Mouse (Mus musculus) intestine, postnatal 0 days (tissue): ENCODE measurements around the gene Gcnt4. TPM values are rescaled to one million over a fixed set of nuclear protein-coding genes. Genes with fewer than 3 reads are reported as not detected.
"Not testable (repeated sequence)": the region's sequence is repeated elsewhere in the genome, so short reads cannot be mapped to it uniquely, and the experiment has no call there.

Experiments
- ATAC-seq: fragments of 200-750 bp; cut with Nextera tagmentation; 2 replicates; pipeline ENCODE4 v1.8.0; 2017; ENCODE audit warnings: mild to moderate bottlenecking, moderate TSS enrichment, moderate library complexity
- H3K27ac ChIP-seq: fragments of 300-500 bp; sonication (generic); 2 replicates; pipeline ENCODE4 v1.5.1; 2014; ENCODE audit warnings: mild to moderate bottlenecking, low read depth, low read length, moderate library complexity
- H3K27me3 ChIP-seq: fragments of 300-500 bp; sonication (generic); replicated peaks from 2 replicates; pipeline ENCODE4 v1.6.1; 2014; ENCODE audit warnings: low read length, mixed read lengths; ENCODE audit not compliant: control insufficient read depth, insufficient read depth
- H3K36me3 ChIP-seq: fragments of 300-500 bp; sonication (generic); 2 replicates; pipeline ENCODE4 v1.6.1; 2014; ENCODE audit warnings: mild to moderate bottlenecking, moderate library complexity; ENCODE audit not compliant: control insufficient read depth, insufficient read depth
- H3K4me1 ChIP-seq: fragments of 300-500 bp; sonication (generic); replicated peaks from 2 replicates; pipeline ENCODE4 v1.6.1; 2014; ENCODE audit warnings: antibody characterized with exemption, low read length, mixed read lengths; ENCODE audit not compliant: control insufficient read depth, insufficient read depth
- H3K4me2 ChIP-seq: fragments of 300-500 bp; sonication (generic); replicated peaks from 2 replicates; pipeline ENCODE4 v1.6.1; 2014; ENCODE audit warnings: low read depth, mild to moderate bottlenecking, moderate library complexity
- H3K4me3 ChIP-seq: fragments of 300-500 bp; sonication (generic); 2 replicates; pipeline ENCODE4 v1.5.1; 2014; ENCODE audit warnings: low read depth, low read length
- H3K9ac ChIP-seq: fragments of 300-500 bp; sonication (generic); 2 replicates; pipeline ENCODE4 v1.6.1; 2014; ENCODE audit warnings: mild to moderate bottlenecking, low read depth, low read length
- H3K9me3 ChIP-seq: fragments of 300-500 bp; sonication (generic); 2 replicates; pipeline ENCODE4 v1.6.1; 2016; ENCODE audit warnings: mixed run types; ENCODE audit not compliant: control insufficient read depth
- CTCF ChIP-seq: sonication (generic); IDR thresholded peaks from 2 replicates; pipeline ENCODE4 v1.5.1; 2016; ENCODE audit warnings: low read depth, mild to moderate bottlenecking, control low read depth, antibody characterized with exemption, moderate library complexity
- WGBS: fragments of 180-500 bp; shearing (Covaris S2); extraction: QIAGEN DNeasy Blood & Tissue Kit; methylation state at CpG from one replicate; pipeline ENCODE4 v1.1.7; 2014; 5-methylcytosine and 5-hydroxymethylcytosine counted together
- polyA plus RNA-seq: library from polyadenylated mRNA; unstranded; fragments of >200 nt; fragmentation: Nextera tagmentation; extraction: Ambion mirVana; gene quantifications from 2 replicates; pipeline ENCODE4 v1.2.1, GENCODE M21; 2015

The Gcnt4 gene
- polyA plus RNA-seq, 1 experiment from 2014 or later, result 6.7 TPM

- H3K4me2 ChIP-seq, result no peak overlapping the region
- TF ChIP-seq CTCF, result no peak
- H3K4me3 ChIP-seq, result no peak overlapping the region
- no peak overlapping the region for H3K27ac ChIP-seq
- H3K4me1 ChIP-seq, result no peaks in the 10 kb centered on the region
- no peak for ATAC-seq
- no peaks in the 10 kb centered on the region for H3K9me3 ChIP-seq
- H3K9ac ChIP-seq, result no peak overlapping the region
- WGBS, result 79% methylated on average over 3 of the region's 3 CpGs
- H3K36me3 ChIP-seq, result no peaks in the 10 kb centered on the region
- H3K27me3 ChIP-seq, result no peaks in the 10 kb centered on the region
These were observed 13.3 kb upstream of the Gcnt4 start for GRCm38 (mm10) chr13:96911202-96911601.

- H3K9ac ChIP-seq, H3K9me3 ChIP-seq, H3K4me2 ChIP-seq, H3K36me3 ChIP-seq, H3K4me3 ChIP-seq, H3K4me1 ChIP-seq, H3K27ac ChIP-seq, H3K27me3 ChIP-seq, ATAC-seq: not testable (repeated sequence)
- 81% methylated on average over 4 of the region's 4 CpGs for WGBS
These were observed 1.4 kb upstream of the Gcnt4 start for GRCm38 (mm10) chr13:96923134-96923533.

GRCm38 (mm10) chr13:96924985-96925745 is 676 bp downstream of the Gcnt4 start:
- TF ChIP-seq CTCF, result no peak
- H3K27ac ChIP-seq, result peak overlapping the region; percentile 98
- WGBS, result under 1% methylated on average over 51 of the region's 53 CpGs
- H3K4me1 ChIP-seq, result no peaks in the 10 kb centered on the region
- H3K4me3 ChIP-seq, result peak overlapping the region; percentile 93
- H3K9ac ChIP-seq, result peak overlapping the region; percentile 93
- H3K4me2 ChIP-seq, result peak overlapping the region; percentile 96
- H3K27me3 ChIP-seq, result no peaks in the 10 kb centered on the region
- ATAC-seq, result no peak
- H3K9me3 ChIP-seq, result no peaks in the 10 kb centered on the region
- H3K36me3 ChIP-seq, result no peaks in the 10 kb centered on the region

GRCm38 (mm10) chr13:96925991-96926725 is 1.7 kb downstream of the Gcnt4 start:
- peak; percentile 81 for ATAC-seq
- Histone ChIP-seq H3K4me2 (peak overlapping the region; percentile 96), H3K9ac (no peak overlapping the region), H3K27ac (peak overlapping the region; percentile 98), H3K4me3 (peak overlapping the region; percentile 93), H3K4me1 (no peaks in the 10 kb centered on the region), H3K27me3 (no peaks in the 10 kb centered on the region), H3K36me3 (0 out of 2 replicates have a peak, but pooled peaks cover 5% of the 10 kb centered on the region), H3K9me3 (no peaks in the 10 kb centered on the region)
- 29% methylated on average over 10 of the region's 10 CpGs for WGBS
- no peak for TF ChIP-seq CTCF

GRCm38 (mm10) chr13:96927781-96928180 is 3.3 kb downstream of the Gcnt4 start:
- no peaks in the 10 kb centered on the region for H3K9me3 ChIP-seq
- H3K27me3 ChIP-seq, result no peaks in the 10 kb centered on the region
- no peaks in the 10 kb centered on the region for H3K4me1 ChIP-seq
- H3K9ac ChIP-seq, result no peak overlapping the region
- H3K4me3 ChIP-seq, result no peak overlapping the region
- no peak overlapping the region for H3K27ac ChIP-seq
- TF ChIP-seq CTCF, result no peak
- 86% methylated on average over 1 of the region's 1 CpGs for WGBS
- no peak for ATAC-seq
- H3K4me2 ChIP-seq, result 0 out of 2 replicates have a peak overlapping the region, but pooled peaks have one; percentile 96
- H3K36me3 ChIP-seq, result 0 out of 2 replicates have a peak, but pooled peaks cover 10% of the 10 kb centered on the region

GRCm38 (mm10) chr13:96928432-96929039 is 4.0 kb downstream of the Gcnt4 start:
- H3K36me3 ChIP-seq, result 0 out of 2 replicates have a peak, but pooled peaks cover 10% of the 10 kb centered on the region
- no peaks in the 10 kb centered on the region for H3K27me3 ChIP-seq
- H3K9ac ChIP-seq, result no peak overlapping the region
- TF ChIP-seq CTCF, result no peak
- no peak overlapping the region for H3K4me3 ChIP-seq
- no peak overlapping the region for H3K27ac ChIP-seq
- H3K4me1 ChIP-seq, result no peaks in the 10 kb centered on the region
- 0 out of 2 replicates have a peak overlapping the region, but pooled peaks have one; percentile 96 for H3K4me2 ChIP-seq
- H3K9me3 ChIP-seq, result no peaks in the 10 kb centered on the region
- WGBS, result 67% methylated on average over 8 of the region's 8 CpGs
- ATAC-seq, result no peak
